Mouse (Mus musculus) embryo, embryonic 10 days (tissue): ENCODE results near the gene Oip5.

ENCODE experiments used
- DNase-seq: peaks from one replicate; pipeline ENCODE4 v3.0.0-alpha.2; 2015; ENCODE audit warnings: low spot score

Gene Oip5

GRCm38 (mm10) chr2:119584282-119584681, 34.0 kb downstream of the Oip5 start:
- no peak for DNase-seq

DNA sequence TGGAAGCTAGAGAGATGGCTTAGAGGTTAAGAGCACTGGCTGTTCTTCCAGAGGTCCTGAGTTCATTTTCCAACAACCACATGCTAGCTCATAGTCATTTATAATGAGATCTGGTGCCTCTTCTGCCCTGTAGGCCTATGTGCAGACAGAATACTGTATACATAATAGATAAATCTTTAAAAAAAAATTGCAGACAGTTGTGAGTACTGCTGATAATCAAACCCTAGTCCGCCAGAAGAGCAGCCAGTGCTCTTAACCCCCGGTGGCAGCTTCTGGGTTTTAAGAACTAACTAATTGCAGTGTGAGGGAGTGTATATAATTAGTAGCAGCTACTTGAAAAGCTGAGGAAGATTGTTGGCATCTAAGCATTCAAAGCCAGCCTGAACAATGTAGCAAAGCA, 34.8 kb downstream of the Oip5 start:
- DNase-seq = no peak

DNA sequence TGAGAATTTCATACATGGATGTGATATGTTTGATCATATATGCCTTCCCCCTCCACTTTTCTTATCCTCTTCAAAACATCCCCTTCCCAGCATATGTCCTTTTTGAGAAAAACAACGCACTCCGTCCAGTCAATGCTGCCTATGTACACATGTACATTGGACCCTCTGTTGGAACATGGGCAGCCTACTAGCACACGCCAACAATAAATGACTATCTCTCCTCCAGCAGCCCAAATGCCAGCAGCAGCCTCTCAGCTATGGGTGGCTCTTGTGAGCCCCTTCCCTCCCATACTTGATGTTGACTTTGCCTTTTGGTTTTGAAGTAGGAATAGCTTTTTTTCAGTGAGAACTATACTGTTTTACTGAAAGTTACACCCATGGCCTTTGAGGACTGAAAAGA, 36.7 kb downstream of the Oip5 start:
- DNase-seq = no peak

DNA sequence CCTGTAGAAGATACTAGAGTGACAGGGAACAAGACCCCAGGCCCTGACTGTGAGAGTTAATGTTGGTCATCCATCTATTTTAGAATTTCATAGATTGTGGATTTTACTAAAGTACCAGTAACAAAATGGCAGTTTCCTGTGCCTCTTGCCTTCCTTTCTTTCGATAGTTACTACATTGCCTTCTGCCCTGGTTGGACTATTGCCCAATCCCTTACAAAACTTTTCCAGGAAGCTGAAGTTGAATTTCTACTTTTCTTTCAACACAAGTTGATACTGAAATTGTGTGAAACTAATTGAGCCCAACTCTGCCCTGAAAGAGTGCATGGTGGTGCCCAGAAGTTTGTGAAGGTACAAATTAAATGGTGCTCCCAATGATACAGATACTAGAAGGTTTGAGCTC, 45.8 kb downstream of the Oip5 start:
- DNase-seq = no peak

DNA sequence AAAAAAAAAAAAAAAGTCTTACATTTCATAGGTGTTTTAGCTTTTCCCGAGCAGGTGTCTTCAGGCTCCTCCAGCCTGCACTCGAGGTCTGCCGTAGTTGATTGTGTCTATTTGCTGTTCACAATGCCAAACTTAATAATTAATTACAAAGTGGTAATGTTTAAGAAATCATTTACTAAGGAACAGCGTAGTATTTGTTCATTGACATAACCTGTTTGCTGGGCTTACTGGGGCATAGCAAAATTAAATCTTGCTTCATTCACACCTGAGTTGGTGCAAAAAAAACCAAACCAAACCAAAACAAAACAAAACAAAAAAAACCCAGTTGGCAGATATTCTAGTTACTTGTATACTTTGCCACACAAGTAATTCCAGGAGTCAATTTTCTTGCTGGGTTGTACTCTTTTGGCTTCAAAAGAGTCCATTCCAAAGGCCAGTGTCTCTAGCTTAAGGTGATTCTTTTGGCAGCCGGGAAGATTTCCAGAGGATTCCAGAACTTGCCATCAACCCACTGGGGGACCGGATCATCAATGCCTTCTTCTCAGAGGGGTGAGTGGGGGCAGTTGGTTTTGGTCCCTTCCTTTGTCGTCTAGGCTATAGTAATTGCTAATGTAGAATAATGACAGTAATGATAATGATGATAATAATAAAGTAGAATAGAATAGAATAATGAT, 52.0 kb downstream of the Oip5 start:
- DNase-seq = no peak

- DNase-seq = no peak
Measured at GRCm38 (mm10) chr2:119565284-119565683, 53.0 kb downstream of the Oip5 start.

GRCm38 (mm10) chr2:119561794-119562193, 56.5 kb downstream of the Oip5 start:
- DNase-seq = no peak
